Mouse (Mus musculus) stomach, postnatal 0 days (tissue): ENCODE measurements around the gene Krtap7-1. TPM values are rescaled to one million over a fixed set of nuclear protein-coding genes. Genes with fewer than 3 reads are reported as not detected.

ENCODE experiments used
- ATAC-seq: fragments of 200-750 bp; cut with Nextera tagmentation; 2 replicates; pipeline ENCODE4 v1.8.0; 2017; ENCODE audit not compliant: low FRiP score, low TSS enrichment
- DNase-seq: peaks from one replicate; pipeline ENCODE4 v3.0.0-alpha.2; 2016; ENCODE audit warnings: low spot score
- H3K27ac ChIP-seq: fragments of 300-500 bp; sonication (generic); replicated peaks from 2 replicates; pipeline ENCODE4 v1.5.1; 2014; ENCODE audit warnings: mild to moderate bottlenecking, control low read depth
- H3K27me3 ChIP-seq: fragments of 300-500 bp; sonication (generic); 2 replicates; pipeline ENCODE4 v1.6.1; 2014; ENCODE audit warnings: low read length; ENCODE audit not compliant: control insufficient read depth, insufficient read depth
- H3K36me3 ChIP-seq: fragments of 300-500 bp; sonication (generic); 2 replicates; pipeline ENCODE4 v1.6.1; 2014; ENCODE audit warnings: low read length, mixed read lengths; ENCODE audit not compliant: control insufficient read depth, insufficient read depth
- H3K4me1 ChIP-seq: fragments of 300-500 bp; sonication (generic); replicated peaks from 2 replicates; pipeline ENCODE4 v1.6.1; 2014; ENCODE audit warnings: antibody characterized with exemption; ENCODE audit not compliant: control insufficient read depth, insufficient read depth
- H3K4me2 ChIP-seq: fragments of 300-500 bp; sonication (generic); replicated peaks from 2 replicates; pipeline ENCODE4 v1.6.1; 2014; ENCODE audit warnings: low read depth, mild to moderate bottlenecking, control low read depth, moderate library complexity
- H3K4me3 ChIP-seq: fragments of 300-500 bp; sonication (generic); 2 replicates; pipeline ENCODE4 v1.5.1; 2014; ENCODE audit warnings: low read depth, low read length, control low read depth
- H3K9ac ChIP-seq: fragments of 300-500 bp; sonication (generic); 2 replicates; pipeline ENCODE4 v1.6.1; 2014; ENCODE audit warnings: mild to moderate bottlenecking, low read length, control low read depth, mixed read lengths
- H3K9me3 ChIP-seq: fragments of 300-500 bp; sonication (generic); 2 replicates; pipeline ENCODE4 v1.6.1; 2016; ENCODE audit warnings: low read length; ENCODE audit not compliant: control insufficient read depth
- CTCF ChIP-seq: IDR thresholded peaks from 2 replicates; pipeline ENCODE4 v1.5.1; 2016; ENCODE audit warnings: antibody characterized with exemption, low read depth, mild to moderate bottlenecking, moderate library complexity
- EP300 ChIP-seq: optimal IDR thresholded peaks from 2 replicates; pipeline ENCODE3; 2016; ENCODE audit warnings: antibody characterized with exemption
- WGBS: fragments of 180-500 bp; shearing (Covaris S2); extraction: QIAGEN DNeasy Blood & Tissue Kit; methylation state at CpG from one replicate; pipeline ENCODE4 v1.1.7; 2014; 5-methylcytosine and 5-hydroxymethylcytosine counted together
- polyA plus RNA-seq: library from polyadenylated mRNA; unstranded; fragments of >200 nt; fragmentation: Nextera tagmentation; extraction: Ambion mirVana; gene quantifications from 2 replicates; pipeline ENCODE4 v1.2.1, GENCODE M21; 2015

Gene Krtap7-1
- polyA plus RNA-seq, 1 experiment from 2014 or later, result not detected

- H3K27ac ChIP-seq, result no peak overlapping the region
- DNase-seq (no peak), ATAC-seq (no peak)
- no peak overlapping the region for H3K9ac ChIP-seq
- 57% methylated on average over 5 of the region's 5 CpGs for WGBS
- no peak overlapping the region for H3K4me3 ChIP-seq
- H3K4me1 ChIP-seq, result no peaks in the 10 kb centered on the region
- H3K27me3 ChIP-seq, result no peaks in the 10 kb centered on the region
- H3K9me3 ChIP-seq, result no peaks in the 10 kb centered on the region
- H3K36me3 ChIP-seq, result no peaks in the 10 kb centered on the region
- H3K4me2 ChIP-seq, result no peak overlapping the region
- no peak for TF ChIP-seq CTCF
- no peak for TF ChIP-seq EP300
These were observed 46.9 kb downstream of the Krtap7-1 start for GRCm38 (mm10) chr16:89461189-89461588.

Other genes starting within 250 kb of the Krtap7-1 start
- not detected in 2 replicates for gene Krtap21-1, start 104.5 kb downstream of the Krtap7-1 start, polyA plus RNA-seq
- not detected in 2 replicates for gene Krtap6-2, start 88.2 kb downstream of the Krtap7-1 start, polyA plus RNA-seq
- not detected in 2 replicates for gene Krtap8-1, start 20.4 kb downstream of the Krtap7-1 start, polyA plus RNA-seq
- not detected in 2 replicates for gene Krtap11-1, start 62.9 kb upstream of the Krtap7-1 start, polyA plus RNA-seq